Comparison of ENCODE assay signal across 10 mouse cellular contexts in genomic region chr13:20472891-20473539, GRCm38 (mm10).
DNase-seq lines count a peak whose midpoint lies in the region; ATAC-seq lines count a peak whose summit lies in the region.
"Had no signal": no experiment of that assay in that cellular context is flagged by ENCODE, and none has a peak within 500 bp of the region (broad histone marks: within the 10 kb centered on the region; RNA-seq: fewer than 3 reads in every experiment).

No protein-coding gene starts in this region.

- ATAC-seq in kidney, embryonic 16.5 days (ENCODE audit: low FRiP score, low TSS enrichment) = no peak

- intact Hi-C loops in heart, postnatal 14 days (cut with DNase I) = loop anchor here (10.0 kb wide), 1 partner anchor 462 kb away; no protein-coding TSS in a partner anchor
- intact Hi-C loops in left cerebral cortex, postnatal 25 days (cut with DNase I) = loop anchor here (1.0 to 10.0 kb wide), 4 partner anchors 129 to 559 kb away; no protein-coding TSS in a partner anchor

- whole genome bisulfite sequencing in kidney, embryonic 16.5 days = 79% methylated on average over 15 of the region's 15 CpGs

- no peaks in the 10 kb centered on the region for H3K4me1 ChIP-seq in kidney, embryonic 16.5 days (ENCODE audit: insufficient read depth, low read length)
- H3K4me1 ChIP-seq: limb, embryonic 10.5 days; megakaryocyte, embryonic 14.5 days had no signal

- no peak overlapping the region for H3K4me3 ChIP-seq in kidney, embryonic 16.5 days (ENCODE audit: low read length)
- H3K4me3 ChIP-seq: limb, embryonic 10.5 days; megakaryocyte, embryonic 14.5 days had no signal

- no peaks in the 10 kb centered on the region for H3K27me3 ChIP-seq in kidney, embryonic 16.5 days (ENCODE audit: insufficient read depth, low read length)
- H3K27me3 ChIP-seq: megakaryocyte, embryonic 14.5 days had no signal

- no peaks in the 10 kb centered on the region for H3K9me3 ChIP-seq in kidney, embryonic 16.5 days (ENCODE audit: low read length)
- H3K9me3 ChIP-seq: limb, embryonic 10.5 days; megakaryocyte, embryonic 14.5 days had no signal

- no peak overlapping the region for H3K27ac ChIP-seq in kidney, embryonic 16.5 days (ENCODE audit: low read length)
- H3K27ac ChIP-seq: limb, embryonic 10.5 days had no signal

- no peak overlapping the region for H3K9ac ChIP-seq in kidney, embryonic 16.5 days (replicated peaks; ENCODE audit: low read length)

- H3K36me3 ChIP-seq in kidney, embryonic 16.5 days (ENCODE audit: insufficient read depth, low read length) = no peaks in the 10 kb centered on the region
- H3K36me3 ChIP-seq: limb, embryonic 10.5 days had no signal

- peak; percentile 58 for DNase-seq in heart, adult 11 months
- no peak for DNase-seq in heart, postnatal 14 days
- peak; percentile 29 to 46 for DNase-seq in frontal cortex, postnatal 25 days (ENCODE audit: low spot score in 2 of 2)
- DNase-seq in left cerebral cortex, postnatal 25 days (ENCODE audit: low spot score in 2 of 2) = peak; percentile 69 to 91
- peak; percentile 43 for DNase-seq in right cerebral cortex, postnatal 4 days
- no peak for DNase-seq in thymus, postnatal 25 days
- no peak for DNase-seq in testis, postnatal 14 days (ENCODE audit: low spot score)

- no peak overlapping the region for H3K4me2 ChIP-seq in kidney, embryonic 16.5 days (replicated peaks; ENCODE audit: low read depth, low read length)

Comparison
In these comparisons a context has a peak if more than half of its experiments do, and no peak if none do; other contexts are left out.
1. DNase-seq: peak in heart, adult 11 months (single experiment), frontal cortex, postnatal 25 days (2 of 2), left cerebral cortex, postnatal 25 days (2 of 2) and right cerebral cortex, postnatal 4 days (single experiment); none in heart, postnatal 14 days (0 of 2), thymus, postnatal 25 days (single experiment) and testis, postnatal 14 days (single experiment).